Mouse (Mus musculus) neural tube, embryonic 10.5 days (tissue): ENCODE data around the gene Nr0b2.
A peak's percentile ranks its signal among the peaks of the same experiment; 100 is the strongest.

Experiments used
- DNase-seq: peaks from one replicate; pipeline ENCODE4 v3.0.0-alpha.2; 2017; ENCODE audit warnings: low spot score; ENCODE audit errors: extremely low spot score

Gene Nr0b2

DNA sequence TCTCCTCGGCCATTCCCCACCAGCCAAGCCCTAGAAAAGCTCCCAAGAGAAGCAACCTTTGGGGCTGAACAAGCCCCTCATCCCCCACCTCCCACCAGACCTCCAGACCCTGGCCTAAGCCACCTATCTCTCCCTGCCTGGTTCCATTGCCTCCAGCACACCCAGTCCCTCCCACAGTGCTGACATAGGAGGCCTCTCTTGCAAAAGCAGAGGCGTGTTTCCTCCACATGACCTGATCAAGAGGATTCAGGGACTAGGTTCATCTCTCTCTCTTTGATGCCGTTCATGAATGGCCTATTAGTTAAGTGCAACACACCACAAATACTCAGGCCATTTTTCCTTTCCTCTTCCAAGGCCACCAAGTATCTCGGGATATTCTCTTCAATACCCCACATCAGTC is 6.7 kb downstream of the Nr0b2 start:
- DNase-seq = no peak

GRCm38 (mm10) chr4:133561622-133562021 is 8.4 kb downstream of the Nr0b2 start:
- no peak for DNase-seq

DNA sequence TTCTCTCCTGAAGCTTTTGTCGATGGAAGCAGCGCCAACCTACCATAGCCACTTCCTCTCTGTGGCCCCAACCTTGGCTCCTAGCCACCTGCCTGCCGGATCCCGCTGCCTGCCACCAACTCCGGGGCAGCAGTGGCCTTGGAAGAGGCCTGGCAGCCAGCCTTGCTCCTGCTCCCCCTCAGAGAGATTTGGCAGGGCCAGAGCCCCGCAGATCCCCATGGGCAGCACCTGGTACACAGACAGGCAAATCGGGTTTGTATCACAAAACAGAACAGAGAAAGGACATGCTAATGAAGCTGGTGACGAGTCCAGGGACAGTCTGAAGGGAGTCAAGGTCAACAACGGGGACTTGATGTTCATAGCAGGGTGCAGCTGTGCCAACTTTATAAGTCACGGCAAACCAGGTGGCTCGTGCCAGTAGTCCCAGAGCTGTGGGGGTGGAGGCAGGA is 10.0 kb downstream of the Nr0b2 start:
- DNase-seq = no peak

DNA sequence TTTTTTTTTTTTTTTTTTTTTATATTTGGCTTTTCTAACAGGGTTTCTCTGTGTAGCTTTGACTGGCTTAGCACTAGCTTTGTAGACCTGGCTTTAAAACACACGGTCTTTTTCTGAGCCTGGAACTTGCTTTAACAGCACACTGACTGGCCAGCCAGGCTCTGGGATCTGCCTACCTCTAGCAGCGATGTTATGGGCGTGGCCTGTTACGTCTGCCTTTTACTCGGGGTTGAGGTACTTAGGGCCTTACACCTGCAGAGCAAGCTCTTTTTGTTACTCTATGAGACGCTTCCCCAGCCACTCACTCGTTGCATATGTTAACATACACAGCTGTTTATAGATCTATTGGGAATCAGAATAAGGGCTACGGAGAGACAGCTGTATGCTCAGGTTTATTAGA is 14.1 kb downstream of the Nr0b2 start:
- DNase-seq = no peak

DNA sequence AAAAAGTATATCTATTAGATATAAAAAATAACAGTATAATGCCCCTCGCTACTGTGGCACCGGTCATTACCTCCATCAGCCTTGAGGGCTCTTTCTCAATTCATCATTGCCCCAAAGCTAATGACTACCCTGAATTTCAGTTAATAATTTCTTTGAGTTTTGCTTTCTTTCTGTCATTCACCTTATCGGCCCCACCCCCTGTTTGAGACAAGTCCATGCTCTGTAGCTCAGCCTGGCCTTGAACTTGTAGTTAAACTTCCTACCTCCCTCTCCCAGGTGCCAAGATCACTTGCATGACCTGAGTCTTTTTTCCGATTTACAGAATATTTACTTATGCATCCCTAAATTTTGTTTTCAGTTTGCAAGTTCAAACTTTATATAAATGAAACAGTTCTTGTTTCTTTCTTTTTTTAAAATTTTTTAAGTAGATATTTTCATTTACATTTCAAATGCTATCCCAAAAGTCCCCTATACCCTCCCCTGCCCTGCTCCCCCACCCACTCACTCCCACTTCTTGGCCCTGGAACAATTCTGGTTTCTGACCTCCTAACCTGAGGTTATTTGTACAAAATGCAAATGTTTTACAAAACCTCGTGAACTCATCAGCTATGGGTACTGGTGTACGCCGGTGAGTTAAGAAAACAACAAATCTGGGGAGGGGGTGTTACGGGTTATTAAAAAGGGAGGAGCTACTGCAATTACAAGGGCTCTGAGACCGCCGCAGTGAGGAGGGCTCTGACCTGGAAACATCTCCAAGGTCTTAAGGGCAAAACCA is 16.3 kb downstream of the Nr0b2 start:
- DNase-seq = no peak

- DNase-seq = no peak
Observed at GRCm38 (mm10) chr4:133570066-133570466, 16.9 kb downstream of the Nr0b2 start.

DNA sequence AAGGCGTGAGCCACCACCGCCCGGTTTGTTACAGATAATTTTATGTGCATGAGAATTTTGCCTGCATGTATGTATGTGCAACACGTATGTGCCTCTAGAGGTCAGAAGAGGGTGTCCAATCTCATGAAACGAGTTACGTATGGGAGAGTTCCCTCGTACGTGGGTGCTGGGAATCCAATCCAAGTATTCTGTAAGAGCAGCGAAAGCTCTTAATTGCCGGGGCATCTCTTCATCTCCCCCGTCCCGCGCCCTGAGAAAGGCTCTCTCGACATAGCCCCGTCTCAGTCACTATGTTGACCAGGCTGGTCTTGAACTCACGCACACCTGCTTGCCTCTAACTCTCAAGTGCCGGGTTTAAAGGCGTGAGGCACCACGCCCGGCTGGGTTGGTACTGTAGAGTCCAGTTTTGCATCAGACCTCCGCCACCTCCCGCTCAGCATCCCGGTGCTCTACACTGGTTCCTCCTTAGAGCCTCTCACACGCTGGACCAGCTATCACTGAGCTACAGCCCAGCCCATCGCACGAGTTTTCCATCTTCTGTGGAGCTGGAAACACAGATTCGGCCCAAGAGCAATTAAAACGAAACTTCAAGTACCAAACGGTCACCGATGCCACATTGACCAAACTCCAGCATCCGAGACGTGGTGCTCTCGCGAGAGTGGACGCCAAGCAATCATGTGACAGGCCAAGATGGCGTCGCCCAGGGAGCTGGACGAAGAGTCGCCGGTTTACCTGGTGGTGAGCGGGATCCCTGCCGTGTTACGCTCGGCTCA is 21.1 kb downstream of the Nr0b2 start, which contains the start of gene Gpatch3:
Gpatch3 (plus strand) TSS at position 676 of the 773 bp plus-strand sequence.
- peak; percentile 92 for DNase-seq

DNA sequence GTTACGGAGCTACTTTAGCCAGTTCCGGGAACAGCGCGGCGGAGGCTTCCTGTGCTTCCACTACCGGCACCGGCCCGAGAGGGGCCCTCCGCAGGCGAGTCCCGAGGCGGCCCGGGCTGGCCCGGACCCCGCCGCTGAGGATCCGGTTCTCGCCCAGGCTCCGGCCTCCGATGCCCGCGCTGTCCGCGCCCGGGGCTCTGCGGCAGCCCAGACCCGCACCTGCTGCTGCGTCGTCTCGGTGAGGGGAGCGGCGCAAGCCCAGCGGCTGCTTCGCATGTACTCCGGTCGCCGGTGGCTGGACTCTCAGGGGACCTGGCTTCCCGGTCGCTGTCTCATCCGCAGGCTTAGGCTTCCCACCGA is 21.6 kb downstream of the Nr0b2 start:
- no peak for DNase-seq

DNA sequence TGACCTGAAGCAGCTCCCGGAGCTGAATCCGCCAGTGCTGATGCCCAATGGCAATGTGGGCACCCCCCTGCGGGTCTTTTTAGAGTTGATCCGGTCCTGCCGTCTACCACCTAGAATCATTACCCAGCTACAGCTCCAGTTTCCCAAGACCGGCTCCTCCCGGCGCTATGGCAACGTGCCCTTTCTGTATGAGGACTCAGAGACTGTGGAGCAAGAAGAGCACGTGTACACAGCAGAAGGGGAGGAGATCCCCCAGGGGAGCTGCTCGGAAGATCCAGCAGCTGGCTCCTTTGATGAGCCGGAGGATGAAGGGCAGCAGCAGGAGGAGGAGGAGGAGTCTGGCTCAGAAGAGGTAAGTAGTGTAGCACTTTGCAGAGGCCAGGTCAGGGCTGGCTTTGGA is 24.8 kb downstream of the Nr0b2 start:
- no peak for DNase-seq

DNA sequence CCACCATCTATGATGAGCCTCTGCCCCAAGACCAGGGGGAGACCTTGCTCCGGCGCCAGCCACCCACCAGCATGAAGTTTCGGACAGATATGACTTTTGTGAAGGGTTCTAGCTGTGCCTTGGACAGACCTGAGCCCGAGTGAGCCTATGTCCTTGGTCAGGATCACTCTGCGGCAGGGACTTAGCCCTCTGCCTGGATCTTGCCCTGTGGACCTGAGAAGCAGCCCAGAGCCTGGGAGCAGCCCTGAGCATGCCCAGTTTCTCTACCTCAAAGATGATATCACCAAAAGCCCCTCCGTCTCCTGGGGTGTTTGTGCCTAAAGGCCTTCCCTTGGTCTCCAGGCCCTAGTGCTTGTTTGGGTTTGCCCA is 30.5 kb downstream of the Nr0b2 start:
- DNase-seq = no peak

DNA sequence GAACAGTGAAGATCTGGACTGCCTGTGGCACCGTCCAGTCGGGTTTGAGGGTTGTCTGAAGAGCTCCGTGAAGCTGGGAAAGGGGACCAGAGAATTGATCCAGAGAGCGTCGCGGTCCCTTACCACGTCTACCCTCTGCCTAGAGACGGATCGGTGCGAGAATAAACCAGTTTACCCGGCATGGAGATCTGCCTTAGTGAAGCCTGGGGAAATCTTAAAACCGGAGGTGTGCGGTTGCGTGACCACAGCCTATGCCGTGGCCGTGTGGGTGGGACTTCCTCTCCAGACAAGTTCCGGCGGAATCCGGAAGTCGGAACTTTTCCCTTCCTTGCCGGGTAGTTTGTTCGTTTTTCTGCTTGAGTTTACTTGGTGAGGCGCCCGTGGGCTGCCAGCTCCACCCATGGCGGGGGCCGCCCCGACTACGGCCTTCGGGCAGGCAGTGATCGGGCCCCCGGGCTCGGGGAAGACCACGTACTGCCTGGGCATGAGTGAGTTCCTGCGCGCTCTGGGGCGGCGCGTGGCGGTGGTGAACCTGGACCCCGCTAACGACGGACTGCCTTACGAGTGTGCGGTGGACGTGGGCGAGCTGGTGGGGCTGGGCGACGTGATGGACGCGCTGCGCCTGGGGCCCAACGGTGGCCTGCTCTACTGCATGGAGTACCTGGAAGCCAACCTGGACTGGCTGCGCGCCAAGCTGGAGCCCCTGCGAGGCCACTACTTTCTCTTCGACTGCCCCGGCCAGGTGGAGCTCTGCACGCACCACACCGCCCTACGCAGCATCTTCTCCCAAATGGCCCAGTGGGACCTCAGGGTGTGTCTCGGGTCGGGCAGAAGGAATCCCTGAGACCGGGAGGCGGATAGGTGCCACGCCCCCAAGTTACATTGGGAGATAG is 31.1 kb downstream of the Nr0b2 start, which contains the start of gene Gpn2:
Gpn2 (plus strand) TSS at position 304 of the 893 bp plus-strand sequence.
- peak; percentile 83 for DNase-seq

GRCm38 (mm10) chr4:133592570-133592969 is 39.4 kb downstream of the Nr0b2 start:
- DNase-seq = peak; percentile 85

GRCm38 (mm10) chr4:133595538-133595937 is 42.4 kb downstream of the Nr0b2 start:
- no peak for DNase-seq

DNA sequence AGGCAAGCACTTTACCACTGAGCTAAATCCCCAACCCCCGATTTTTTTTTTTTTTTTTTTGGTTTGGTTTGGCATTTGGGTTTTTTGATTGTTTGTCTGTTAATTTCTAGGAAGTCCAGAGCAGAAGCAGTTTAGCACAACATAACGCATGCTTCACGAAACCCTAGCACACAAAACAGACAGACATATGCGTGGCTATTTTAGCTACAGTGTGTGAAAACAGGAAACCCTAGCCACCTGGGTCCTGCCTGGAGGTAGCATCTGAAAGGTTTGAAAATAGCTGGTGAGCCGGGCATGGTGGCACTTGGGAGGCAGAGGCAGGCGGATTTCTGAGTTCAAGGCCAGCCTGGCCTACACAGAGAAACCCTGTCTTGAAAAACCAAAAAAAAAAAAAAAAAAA is 42.9 kb downstream of the Nr0b2 start:
- DNase-seq = no peak

DNA sequence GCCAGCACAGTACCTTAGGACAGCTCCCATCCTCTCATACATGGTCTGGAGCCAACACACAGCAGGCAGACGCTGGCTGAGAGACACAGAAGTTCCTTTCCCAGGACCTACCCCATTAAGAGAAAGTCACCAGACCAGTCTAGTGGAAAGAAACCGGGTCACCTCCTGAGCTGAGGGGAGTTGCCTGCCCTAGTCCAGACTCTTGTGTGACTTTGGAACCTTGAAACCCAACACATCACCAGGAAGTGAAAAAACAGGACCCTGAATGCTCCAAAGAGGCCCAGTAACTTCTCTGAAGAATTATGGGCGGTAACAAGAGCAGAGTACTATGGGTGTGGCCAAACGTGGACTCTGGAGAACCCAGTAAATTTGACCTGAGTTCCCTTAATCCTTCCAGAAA is 45.4 kb downstream of the Nr0b2 start:
- DNase-seq = no peak

DNA sequence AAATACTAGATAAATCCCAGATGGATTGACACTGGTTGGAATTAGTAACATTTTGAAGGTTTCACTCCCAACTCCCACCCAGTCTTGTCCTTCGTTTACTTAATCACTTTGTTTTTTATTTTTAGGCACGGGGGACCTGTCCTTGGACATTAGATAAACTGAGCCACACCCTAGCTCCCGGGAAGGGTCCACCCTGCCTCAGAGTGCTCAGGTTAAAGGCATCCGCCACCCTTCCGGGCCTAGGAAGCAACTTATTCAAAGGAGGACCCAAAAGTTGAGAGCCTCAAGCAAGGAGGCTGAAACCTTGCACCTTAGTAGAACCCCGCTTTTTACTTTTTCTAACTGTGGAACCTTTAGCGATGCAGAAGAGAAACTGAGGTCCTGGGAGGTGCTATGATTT is 45.9 kb downstream of the Nr0b2 start:
- no peak for DNase-seq

GRCm38 (mm10) chr4:133599571-133600073 is 46.4 kb downstream of the Nr0b2 start:
- peak; percentile 83 for DNase-seq

- DNase-seq = no peak
Observed at GRCm38 (mm10) chr4:133600306-133600705, 47.1 kb downstream of the Nr0b2 start.

GRCm38 (mm10) chr4:133601721-133602218 is 48.6 kb downstream of the Nr0b2 start, which contains the start of gene Sfn:
Gene Sfn, minus strand, starts transcription at chr4:133602168.
- DNase-seq = peak; percentile 25

DNA sequence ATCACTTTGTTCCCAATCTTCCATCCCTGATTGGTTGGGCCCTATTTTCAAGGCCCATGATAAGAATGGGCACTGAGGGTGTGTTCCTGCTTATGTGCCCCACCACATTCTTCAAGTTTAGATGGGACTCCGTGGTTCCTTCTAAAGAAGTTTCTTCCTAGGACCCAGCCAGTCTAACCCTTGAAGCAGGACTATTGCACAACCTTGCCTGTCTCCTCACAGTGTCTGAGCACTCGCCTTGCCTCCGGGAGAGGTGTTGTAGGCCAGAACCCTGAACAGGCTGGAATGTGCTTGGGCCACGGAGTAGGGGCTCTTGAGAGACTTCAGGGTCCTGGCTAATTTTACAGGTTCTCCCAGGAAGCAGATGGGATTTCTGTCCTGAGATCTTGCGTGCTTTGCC is 49.9 kb downstream of the Nr0b2 start:
- DNase-seq = no peak

GRCm38 (mm10) chr4:133604175-133604574 is 51.0 kb downstream of the Nr0b2 start:
- no peak for DNase-seq
